Mouse (Mus musculus): Measurements from ENCODE around the gene Gm13290.
"Not testable (repeated sequence)": the region's sequence is repeated elsewhere in the genome, so short reads cannot be mapped to it uniquely, and the experiment has no call there.

DNA sequence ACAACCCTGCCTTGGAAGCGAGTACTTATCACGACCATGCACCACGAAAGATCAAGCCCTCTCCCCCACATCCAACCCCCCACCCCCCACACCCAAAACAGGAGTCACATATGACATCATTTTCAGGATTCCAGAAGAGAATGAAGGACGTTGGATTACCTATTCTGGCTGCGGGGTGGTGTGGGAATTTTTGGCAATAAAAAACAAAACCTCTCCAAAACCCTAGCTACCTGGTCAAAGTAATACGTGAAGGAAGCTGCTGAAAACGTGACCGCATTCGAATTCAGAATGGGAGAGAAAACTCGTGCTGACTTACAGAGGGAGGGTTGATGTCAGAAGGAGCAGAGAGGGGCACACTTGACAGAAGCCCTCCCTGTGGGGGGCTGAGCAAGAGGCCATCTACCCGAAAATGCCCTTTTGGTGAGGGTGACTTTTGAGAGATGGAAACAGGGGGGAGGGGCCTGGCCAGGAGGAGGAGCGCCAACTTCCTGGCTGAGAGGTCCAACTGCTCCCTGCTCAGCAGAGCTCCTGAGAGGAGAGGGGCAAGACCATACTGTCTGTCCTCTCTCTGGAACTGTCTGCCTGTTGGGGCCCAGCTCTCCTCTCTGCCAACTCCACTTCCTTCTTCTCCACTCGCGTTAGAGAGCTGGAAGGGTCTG is 13.9 kb upstream of the Gm13290 start, which contains the start of gene Gm13283:
- TF ChIP-seq POLR2A, CTCF (IDR thresholded peaks at IDR 0.05; ENCODE audit: extremely low read depth, insufficient read depth, low read length): not testable (repeated sequence)

All from cortical plate, adult 2 months (tissue).